Mouse (Mus musculus) hindbrain, embryonic 13.5 days (tissue): ENCODE data around the gene Rab3ip. TPM values are rescaled to one million over a fixed set of nuclear protein-coding genes. Genes with fewer than 3 reads are reported as not detected.
A peak's percentile ranks its signal among the peaks of the same experiment; 100 is the strongest.

ENCODE experiments used
- ATAC-seq: fragments of 200-750 bp; cut with Nextera tagmentation; 2 replicates; pipeline ENCODE4 v1.8.0; 2017; ENCODE audit warnings: moderate TSS enrichment; ENCODE audit not compliant: low FRiP score
- H3K27ac ChIP-seq: fragments of 300-500 bp; sonication (generic); 2 replicates; pipeline ENCODE4 v1.5.1; 2015; ENCODE audit warnings: inconsistent platforms, mild to moderate bottlenecking, moderate library complexity
- H3K27me3 ChIP-seq: fragments of 300-500 bp; sonication (generic); 2 replicates; pipeline ENCODE4 v1.6.1; 2015; ENCODE audit warnings: mild to moderate bottlenecking, inconsistent platforms
- H3K36me3 ChIP-seq: fragments of 300-500 bp; sonication (generic); 2 replicates; pipeline ENCODE4 v1.6.1; 2015; ENCODE audit warnings: mild to moderate bottlenecking, inconsistent platforms
- H3K4me1 ChIP-seq: fragments of 300-500 bp; sonication (generic); replicated peaks from 2 replicates; pipeline ENCODE4 v1.6.1; 2015; ENCODE audit warnings: inconsistent platforms
- H3K4me2 ChIP-seq: fragments of 300-500 bp; sonication (generic); 2 replicates; pipeline ENCODE4 v1.6.1; 2015; ENCODE audit warnings: inconsistent platforms, mild to moderate bottlenecking, moderate library complexity
- H3K4me3 ChIP-seq: fragments of 300-500 bp; sonication (generic); 2 replicates; pipeline ENCODE4 v1.5.1; 2015; ENCODE audit warnings: mild to moderate bottlenecking, inconsistent platforms
- H3K9ac ChIP-seq: fragments of 300-500 bp; sonication (generic); 2 replicates; pipeline ENCODE4 v1.6.1; 2015; ENCODE audit warnings: mild to moderate bottlenecking, inconsistent platforms
- H3K9me3 ChIP-seq: fragments of 300-500 bp; sonication (generic); 2 replicates; pipeline ENCODE4 v1.6.1; 2016; ENCODE audit warnings: inconsistent platforms
- WGBS: fragments of 180-500 bp; shearing (Covaris S2); methylation state at CpG from one replicate; pipeline ENCODE4 v1.1.7; 2015; 5-methylcytosine and 5-hydroxymethylcytosine counted together
- polyA plus RNA-seq: library from polyadenylated mRNA; unstranded; fragments of >200 nt; fragmentation: Nextera tagmentation; extraction: Ambion mirVana; gene quantifications from 2 replicates; pipeline ENCODE4 v1.2.1, GENCODE M21; 2015

Gene Rab3ip
- polyA plus RNA-seq, 1 experiment from 2014 or later, result 49.7 TPM

DNA sequence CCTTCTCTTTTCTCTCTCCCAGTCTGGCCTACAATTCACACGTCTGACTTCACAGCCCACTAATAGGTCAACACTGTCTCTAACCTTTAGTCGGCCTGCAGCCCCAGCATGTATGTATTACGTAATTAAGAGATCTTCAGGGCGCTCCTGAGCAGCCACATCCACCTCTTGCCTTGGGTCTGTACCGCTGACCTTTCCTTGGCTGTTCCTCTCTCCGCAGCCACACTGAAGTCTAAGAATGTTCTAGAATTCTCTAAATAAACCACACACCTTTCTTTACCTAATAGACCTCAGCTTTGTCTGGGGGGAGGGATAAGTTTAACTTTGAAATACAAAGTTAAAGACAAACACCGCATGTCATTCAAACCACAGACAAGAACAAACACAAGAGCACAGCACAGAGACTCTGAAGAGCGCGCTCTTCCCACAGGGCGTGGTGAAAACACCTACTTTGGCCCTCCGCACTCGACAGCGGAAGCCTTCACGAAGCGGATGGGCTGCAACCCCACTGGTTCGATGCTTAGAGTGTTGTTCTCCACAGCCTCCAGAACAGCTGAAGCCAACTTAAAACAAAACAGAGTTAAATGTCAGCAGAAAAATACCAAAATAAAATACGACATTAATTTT lies 36.8 kb downstream of the Rab3ip start:
- 93% methylated on average over 17 of the region's 17 CpGs for WGBS
- no peak for ATAC-seq
- no peak overlapping the region for H3K27ac ChIP-seq
- no peaks in the 10 kb centered on the region for H3K4me1 ChIP-seq
- peaks cover 72% of the 10 kb centered on the region for H3K36me3 ChIP-seq
- no peaks in the 10 kb centered on the region for H3K27me3 ChIP-seq
- H3K4me2 ChIP-seq, result no peak overlapping the region
- no peak overlapping the region for H3K4me3 ChIP-seq
- no peak overlapping the region for H3K9ac ChIP-seq
- H3K9me3 ChIP-seq, result no peaks in the 10 kb centered on the region

DNA sequence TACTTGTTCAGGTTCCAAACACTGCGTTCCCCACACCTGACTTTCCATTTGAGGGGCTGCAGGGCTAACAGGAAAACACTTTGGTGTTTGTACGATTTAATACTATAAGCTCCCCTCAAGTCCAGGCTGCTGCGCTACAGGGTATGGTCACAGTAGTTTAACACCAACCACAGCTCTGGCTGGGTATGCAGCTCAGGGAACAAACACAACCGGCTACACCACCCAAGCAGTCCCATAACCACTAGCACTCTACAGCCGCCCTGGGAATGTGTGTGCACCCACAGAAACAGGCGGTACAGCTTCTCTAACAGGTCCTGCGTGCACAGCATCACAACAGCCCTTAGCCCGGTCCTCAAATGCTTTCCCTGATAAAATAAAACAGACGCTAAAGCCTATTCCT lies 37.7 kb downstream of the Rab3ip start:
- Histone ChIP-seq H3K9me3 (no peaks in the 10 kb centered on the region), H3K27me3 (no peaks in the 10 kb centered on the region), H3K4me3 (no peak overlapping the region), H3K36me3 (peaks cover 73% of the 10 kb centered on the region), H3K4me1 (no peaks in the 10 kb centered on the region), H3K9ac (no peak overlapping the region), H3K4me2 (no peak overlapping the region), H3K27ac (no peak overlapping the region)
- ATAC-seq, result no peak
- WGBS, result 95% methylated on average over 9 of the region's 9 CpGs

GRCm38 (mm10) chr10:116908901-116909642 lies 41.5 kb downstream of the Rab3ip start:
- H3K36me3 ChIP-seq, result peaks cover 88% of the 10 kb centered on the region
- ATAC-seq, result no peak
- WGBS, result 72% methylated on average over 15 of the region's 15 CpGs

DNA sequence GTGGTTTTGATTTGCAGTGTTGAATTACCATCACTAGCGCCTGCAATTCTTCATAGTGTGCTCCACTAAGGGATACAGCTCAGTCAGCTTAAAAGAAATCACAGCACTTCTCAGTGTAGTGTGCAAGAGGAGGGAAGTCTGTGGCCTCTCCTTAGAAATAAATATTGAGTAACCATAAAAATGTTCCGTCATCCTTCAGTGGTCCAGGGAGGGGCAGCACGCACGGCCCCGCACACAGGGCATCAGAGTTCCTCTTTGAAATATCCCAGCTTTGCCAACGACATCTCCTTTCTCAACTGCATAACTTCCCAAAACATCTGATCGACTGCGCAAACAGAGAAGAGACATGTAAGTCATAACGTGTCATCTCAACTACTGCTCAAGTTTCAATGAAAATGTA lies 43.8 kb downstream of the Rab3ip start:
- no peak overlapping the region for H3K4me3 ChIP-seq
- no peak for ATAC-seq
- peaks cover 73% of the 10 kb centered on the region for H3K36me3 ChIP-seq
- 96% methylated on average over 9 of the region's 9 CpGs for WGBS
- H3K4me2 ChIP-seq, result no peak overlapping the region
- H3K4me1 ChIP-seq, result no peaks in the 10 kb centered on the region
- H3K27me3 ChIP-seq, result no peaks in the 10 kb centered on the region
- H3K27ac ChIP-seq, result no peak overlapping the region
- H3K9me3 ChIP-seq, result no peaks in the 10 kb centered on the region
- no peak overlapping the region for H3K9ac ChIP-seq

More at GRCm38 (mm10) chr10:116908901-116909642, 41.5 kb downstream of the Rab3ip start:
- no peaks in the 10 kb centered on the region for H3K27me3 ChIP-seq
- H3K4me1 ChIP-seq, result no peaks in the 10 kb centered on the region
- no peaks in the 10 kb centered on the region for H3K9me3 ChIP-seq
- H3K9ac ChIP-seq, result no peak overlapping the region
- H3K27ac ChIP-seq, result no peak overlapping the region
- no peak overlapping the region for H3K4me3 ChIP-seq
- no peak overlapping the region for H3K4me2 ChIP-seq

- 86% methylated on average over 10 of the region's 10 CpGs for WGBS
- Histone ChIP-seq H3K27ac (no peak overlapping the region), H3K4me2 (no peak overlapping the region), H3K9me3 (no peaks in the 10 kb centered on the region), H3K4me1 (no peaks in the 10 kb centered on the region), H3K27me3 (no peaks in the 10 kb centered on the region), H3K9ac (no peak overlapping the region), H3K4me3 (no peak overlapping the region), H3K36me3 (peaks cover 51% of the 10 kb centered on the region)
- no peak for ATAC-seq
Observed at GRCm38 (mm10) chr10:116904503-116904908, 46.1 kb downstream of the Rab3ip start.

DNA sequence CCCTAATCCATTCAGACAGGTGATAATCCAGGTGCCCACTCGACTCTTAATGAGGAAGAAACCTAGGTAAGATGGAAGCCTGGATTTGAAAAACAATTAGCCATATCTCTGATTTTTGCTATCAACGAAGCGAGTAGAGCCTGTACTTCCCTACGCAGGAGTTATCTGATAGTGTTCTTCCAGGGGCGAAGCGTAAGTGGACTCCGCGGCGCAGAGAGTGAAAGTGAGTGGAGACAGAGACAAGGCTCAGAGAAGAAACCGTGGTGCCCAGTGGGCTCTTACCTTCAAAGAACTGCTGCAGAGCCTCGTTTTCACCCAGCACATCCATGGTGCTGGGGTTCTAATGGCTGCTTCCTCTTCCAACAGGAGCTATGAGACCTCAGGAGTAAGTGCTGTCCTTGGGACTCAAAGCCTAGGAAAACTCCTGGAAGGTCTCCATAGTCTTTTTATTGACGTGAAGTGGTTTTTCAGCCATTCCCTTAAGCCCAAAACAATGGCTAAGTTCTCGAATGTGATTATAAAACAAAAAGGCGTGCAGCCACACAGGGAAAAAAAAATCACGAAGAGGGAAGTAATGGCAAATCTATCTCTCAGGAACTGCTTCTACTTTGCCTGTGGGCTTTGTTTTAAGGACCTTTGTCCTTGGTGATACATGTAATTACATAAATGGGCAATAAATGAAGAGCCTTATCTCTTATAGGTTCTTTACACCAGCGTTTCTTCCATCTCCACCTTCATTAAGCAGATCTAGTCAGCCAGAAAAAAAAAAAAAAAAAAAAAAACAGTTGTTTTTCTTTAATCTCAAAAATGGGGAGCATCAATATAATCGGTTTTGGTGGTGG lies 54.0 kb downstream of the Rab3ip start, which contains the start of gene Myrfl:
Gene Myrfl (minus strand): TSS at position 584 of the 842 bp plus-strand sequence.
- H3K9ac ChIP-seq, result no peak within 1 kb of the TSS
- no peak within 1 kb of the TSS for H3K27ac ChIP-seq
- H3K27me3 ChIP-seq, result no peaks in the 10 kb centered on the region
- no peaks in the 10 kb centered on the region for H3K36me3 ChIP-seq
- H3K4me2 ChIP-seq, result no peak within 1 kb of the TSS
- H3K9me3 ChIP-seq, result no peaks in the 10 kb centered on the region
- ATAC-seq, result no peak
- WGBS, result 85% methylated on average over 17 of the region's 17 CpGs
- H3K4me3 ChIP-seq, result no peak within 1 kb of the TSS
- no peaks in the 10 kb centered on the region for H3K4me1 ChIP-seq

DNA sequence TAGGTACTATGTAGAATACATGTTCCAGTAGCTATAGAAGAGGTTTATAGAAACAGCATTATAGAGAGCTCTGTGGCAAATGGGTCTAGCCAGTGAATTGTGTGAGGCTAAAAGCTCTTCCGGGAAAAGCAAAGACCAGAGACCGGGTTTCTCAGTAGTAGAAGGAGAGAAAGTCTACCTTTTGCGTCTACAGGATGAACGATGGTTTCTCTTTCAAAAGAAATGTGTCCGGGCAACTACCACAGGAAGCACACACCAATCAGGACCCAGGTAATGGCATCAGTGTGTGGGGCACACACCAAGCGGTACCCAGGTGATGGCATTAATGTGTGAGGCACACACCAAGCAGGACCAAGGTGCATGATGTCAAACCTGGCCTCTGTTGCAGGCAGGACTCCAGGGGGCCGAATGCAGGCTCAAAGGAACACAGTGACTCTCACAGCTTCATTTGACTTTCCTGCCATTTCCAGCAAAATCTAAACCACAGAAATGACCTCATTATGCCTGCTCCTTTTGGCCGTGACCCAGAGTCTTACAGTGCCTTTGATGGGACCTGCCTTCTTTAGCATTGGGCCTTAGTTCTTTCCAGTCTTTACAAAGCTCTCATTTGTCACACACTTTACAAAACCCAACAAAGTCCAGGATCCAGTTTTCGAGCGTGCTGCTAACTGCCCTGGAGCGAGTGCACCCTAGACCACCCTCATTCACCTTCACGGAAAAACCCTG lies 55.3 kb downstream of the Rab3ip start:
- Histone ChIP-seq H3K4me1 (no peaks in the 10 kb centered on the region), H3K36me3 (no peaks in the 10 kb centered on the region), H3K4me3 (no peak overlapping the region), H3K9me3 (no peaks in the 10 kb centered on the region), H3K27ac (no peak overlapping the region), H3K9ac (no peak overlapping the region), H3K4me2 (no peak overlapping the region), H3K27me3 (no peaks in the 10 kb centered on the region)
- 87% methylated on average over 12 of the region's 12 CpGs for WGBS
- ATAC-seq, result no peak

- Histone ChIP-seq H3K27me3 (no peaks in the 10 kb centered on the region), H3K9me3 (no peaks in the 10 kb centered on the region), H3K4me2 (no peak overlapping the region), H3K9ac (no peak overlapping the region), H3K4me1 (no peaks in the 10 kb centered on the region), H3K4me3 (no peak overlapping the region), H3K27ac (no peak overlapping the region), H3K36me3 (no peaks in the 10 kb centered on the region)
- ATAC-seq, result no peak
- 80% methylated on average over 6 of the region's 6 CpGs for WGBS
Observed at GRCm38 (mm10) chr10:116894540-116894939, 56.0 kb downstream of the Rab3ip start.

DNA sequence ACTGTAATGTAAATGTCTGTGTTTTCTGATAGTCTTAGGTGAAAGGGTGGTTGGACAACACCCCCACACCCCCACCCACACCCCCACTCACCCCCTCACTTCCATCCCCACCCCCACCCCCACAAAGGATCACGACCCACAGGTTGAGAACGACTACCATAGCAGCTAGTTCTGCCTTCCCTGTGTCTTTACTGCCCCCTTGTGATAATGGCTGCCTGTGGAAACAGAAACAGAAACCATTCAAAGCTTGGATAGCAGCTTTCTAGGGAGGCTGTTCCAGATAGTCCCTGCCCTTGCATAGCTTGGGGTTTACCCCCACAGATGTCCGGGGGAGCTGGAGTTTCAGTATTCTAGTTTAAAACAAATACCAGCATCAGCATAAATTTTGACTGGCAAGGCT lies 56.8 kb downstream of the Rab3ip start:
- H3K4me3 ChIP-seq, result no peak overlapping the region
- no peaks in the 10 kb centered on the region for H3K27me3 ChIP-seq
- H3K4me2 ChIP-seq, result no peak overlapping the region
- H3K27ac ChIP-seq, result no peak overlapping the region
- H3K9me3 ChIP-seq, result no peaks in the 10 kb centered on the region
- no peak overlapping the region for H3K9ac ChIP-seq
- no peaks in the 10 kb centered on the region for H3K4me1 ChIP-seq
- ATAC-seq, result no peak
- WGBS, result 17% methylated on average over 3 of the region's 3 CpGs
- no peaks in the 10 kb centered on the region for H3K36me3 ChIP-seq

- Histone ChIP-seq H3K4me1 (no peaks in the 10 kb centered on the region), H3K27me3 (no peaks in the 10 kb centered on the region)
- peak; percentile 83 for ATAC-seq
Observed at GRCm38 (mm10) chr10:116890587-116890986, 60.0 kb downstream of the Rab3ip start.

GRCm38 (mm10) chr10:116884552-116884951 lies 66.0 kb downstream of the Rab3ip start:
- Histone ChIP-seq H3K9me3 (no peaks in the 10 kb centered on the region), H3K27me3 (no peaks in the 10 kb centered on the region), H3K36me3 (no peaks in the 10 kb centered on the region), H3K9ac (no peak overlapping the region), H3K4me2 (no peak overlapping the region), H3K27ac (no peak overlapping the region), H3K4me3 (no peak overlapping the region), H3K4me1 (no peaks in the 10 kb centered on the region)
- 88% methylated on average over 3 of the region's 3 CpGs for WGBS
- no peak for ATAC-seq

More at GRCm38 (mm10) chr10:116890587-116890986, 60.0 kb downstream of the Rab3ip start:
- no peak overlapping the region for H3K27ac ChIP-seq
- 34% methylated on average over 5 of the region's 5 CpGs for WGBS
- no peak overlapping the region for H3K4me3 ChIP-seq
- H3K36me3 ChIP-seq, result no peaks in the 10 kb centered on the region
- H3K4me2 ChIP-seq, result no peak overlapping the region
- H3K9me3 ChIP-seq, result no peaks in the 10 kb centered on the region
- no peak overlapping the region for H3K9ac ChIP-seq

DNA sequence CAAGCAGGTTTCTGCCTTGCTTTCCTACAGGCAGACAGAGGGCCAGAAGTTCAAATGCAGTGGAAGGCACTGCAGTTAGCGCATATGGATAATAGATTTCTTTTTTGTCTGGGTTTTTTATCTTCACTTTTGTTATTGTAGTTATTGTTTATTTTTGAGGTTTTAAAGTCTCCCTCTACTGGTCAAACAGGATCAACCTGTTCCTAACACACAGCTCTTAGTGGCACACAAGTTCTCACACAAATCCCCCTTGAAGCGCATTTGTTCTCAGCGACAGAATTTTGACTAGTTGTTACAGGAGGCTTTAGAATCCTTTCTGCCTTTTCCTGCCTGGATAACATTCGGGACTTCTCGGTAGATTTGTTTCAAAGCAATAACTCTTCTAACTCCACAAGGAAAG lies 67.0 kb downstream of the Rab3ip start:
- Histone ChIP-seq H3K9me3 (no peaks in the 10 kb centered on the region), H3K36me3 (no peaks in the 10 kb centered on the region), H3K9ac (no peak overlapping the region), H3K4me2 (no peak overlapping the region), H3K4me3 (no peak overlapping the region), H3K27ac (no peak overlapping the region), H3K4me1 (no peaks in the 10 kb centered on the region), H3K27me3 (no peaks in the 10 kb centered on the region)
- WGBS, result 81% methylated on average over 5 of the region's 5 CpGs
- ATAC-seq, result no peak
